Mouse (Mus musculus): Measurements from ENCODE around the gene Cnbd2.

GRCm38 (mm10) chr2:156402036-156402435 is 89.9 kb downstream of the Cnbd2 start:
- TF ChIP-seq POLR2A (IDR thresholded peaks at IDR 0.05; ENCODE audit: low read depth, low read length) (no peak), CTCF (conservative IDR thresholded peaks at IDR 0.05; ENCODE audit: insufficient read depth, insufficient read length, low read depth, low read length) (no peak)

Measured in kidney, adult 2 months (tissue).